Mouse (Mus musculus) activated CD4-positive, CD25-positive, alpha-beta regulatory T cell, adult 4 months (primary cell): Measurements from ENCODE around the gene Ifitm6. TPM values are rescaled to one million over a fixed set of nuclear protein-coding genes. Genes with fewer than 3 reads are reported as not detected.
"Not testable (repeated sequence)": the region's sequence is repeated elsewhere in the genome, so short reads cannot be mapped to it uniquely, and the experiment has no call there.

Source experiments
- ATAC-seq: one replicate; pipeline ENCODE4 v1.8.0; 2017
- polyA plus RNA-seq, 2 experiments: library from polyadenylated mRNA; unstranded; fragments of 100-300 nt; shearing (Covaris generic); gene quantifications; one replicate each; pipeline ENCODE4 v1.2.1; 2017

Ifitm6 gene
- polyA plus RNA-seq, 2 experiments from 2014 or later: 0.70 to 0.92 TPM

- ATAC-seq: no peak
Observed at GRCm38 (mm10) chr7:141008312-141008761, 9.4 kb downstream of the Ifitm6 start.

GRCm38 (mm10) chr7:141006914-141007313 is 10.8 kb downstream of the Ifitm6 start:
- ATAC-seq: no peak

GRCm38 (mm10) chr7:141006446-141006845 is 11.3 kb downstream of the Ifitm6 start:
- ATAC-seq: peak; percentile 29

- ATAC-seq: no peak
Observed at GRCm38 (mm10) chr7:141003248-141004010, 14.3 kb downstream of the Ifitm6 start.

- no peak for ATAC-seq
Observed at GRCm38 (mm10) chr7:141000881-141001708, 16.6 kb downstream of the Ifitm6 start.

GRCm38 (mm10) chr7:140998853-140999700 is 18.6 kb downstream of the Ifitm6 start:
- peak; percentile 89 for ATAC-seq

- ATAC-seq: no peak
Observed at GRCm38 (mm10) chr7:140997817-140998216, 19.9 kb downstream of the Ifitm6 start.

- ATAC-seq: peak; percentile 54
Observed at GRCm38 (mm10) chr7:140991117-140991689, 26.5 kb downstream of the Ifitm6 start.

- ATAC-seq: peak; percentile 65
Observed at GRCm38 (mm10) chr7:140990622-140991021, 27.1 kb downstream of the Ifitm6 start.

- ATAC-seq: no peak
Observed at GRCm38 (mm10) chr7:140990185-140990584, 27.5 kb downstream of the Ifitm6 start.

GRCm38 (mm10) chr7:140989022-140989421 is 28.7 kb downstream of the Ifitm6 start:
- no peak for ATAC-seq

- no peak for ATAC-seq
Observed at GRCm38 (mm10) chr7:140987182-140988138, 30.3 kb downstream of the Ifitm6 start.

GRCm38 (mm10) chr7:140982971-140983370 is 34.8 kb downstream of the Ifitm6 start:
- no peak for ATAC-seq

- no peak for ATAC-seq
Observed at GRCm38 (mm10) chr7:140981704-140982103, 36.0 kb downstream of the Ifitm6 start.

- ATAC-seq: not testable (repeated sequence)
Observed at GRCm38 (mm10) chr7:140976720-140977119, 41.0 kb downstream of the Ifitm6 start.

- ATAC-seq: no peak
Observed at GRCm38 (mm10) chr7:140975465-140975864, 42.3 kb downstream of the Ifitm6 start.

GRCm38 (mm10) chr7:140974940-140975339 is 42.8 kb downstream of the Ifitm6 start:
- no peak for ATAC-seq

- no peak for ATAC-seq
Observed at GRCm38 (mm10) chr7:140973396-140974165, 44.1 kb downstream of the Ifitm6 start.

- no peak for ATAC-seq
Observed at GRCm38 (mm10) chr7:140971479-140972171, 46.1 kb downstream of the Ifitm6 start.

GRCm38 (mm10) chr7:140970931-140971330 is 46.8 kb downstream of the Ifitm6 start:
- no peak for ATAC-seq
